Mouse (Mus musculus): ENCODE data around the gene Gm4131. TPM values are rescaled to one million over a fixed set of nuclear protein-coding genes. Genes with fewer than 3 reads are reported as not detected.
"Not testable (repeated sequence)": the region's sequence is repeated elsewhere in the genome, so short reads cannot be mapped to it uniquely, and the experiment has no call there.

Gene Gm4131
- polyA plus RNA-seq (2015; fragmentation: Nextera tagmentation; extraction: Ambion mirVana) = not detected in 2 replicates

DNA sequence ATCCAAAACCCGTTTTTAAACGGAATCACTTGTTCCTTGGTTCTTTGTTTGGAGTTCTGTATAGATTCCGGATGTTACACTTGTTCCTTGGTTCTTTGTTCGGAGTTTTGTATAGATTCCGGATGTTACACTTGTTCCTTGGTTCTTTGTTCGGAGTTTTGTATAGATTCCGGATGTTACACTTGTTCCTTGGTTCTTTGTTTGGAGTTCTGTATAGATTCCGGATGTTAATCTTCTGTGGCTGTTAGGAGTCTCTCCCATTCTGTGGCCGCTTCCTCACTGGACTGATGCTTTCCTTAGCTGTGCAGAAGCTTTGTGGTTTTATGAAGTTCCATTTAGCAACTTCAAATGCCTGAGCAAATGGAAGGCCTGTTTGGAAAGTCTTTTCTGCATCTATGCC lies at the start of gene Gm4131:
Gm4131 (minus strand) TSS at position 101 of the 400 bp plus-strand sequence.
- H3K36me3 ChIP-seq (ENCODE audit: control insufficient read depth, insufficient read depth, low read length); ATAC-seq (ENCODE audit: low FRiP score, low TSS enrichment): not testable (repeated sequence)
- 87% methylated on average over 9 of the region's 9 CpGs for WGBS

DNA sequence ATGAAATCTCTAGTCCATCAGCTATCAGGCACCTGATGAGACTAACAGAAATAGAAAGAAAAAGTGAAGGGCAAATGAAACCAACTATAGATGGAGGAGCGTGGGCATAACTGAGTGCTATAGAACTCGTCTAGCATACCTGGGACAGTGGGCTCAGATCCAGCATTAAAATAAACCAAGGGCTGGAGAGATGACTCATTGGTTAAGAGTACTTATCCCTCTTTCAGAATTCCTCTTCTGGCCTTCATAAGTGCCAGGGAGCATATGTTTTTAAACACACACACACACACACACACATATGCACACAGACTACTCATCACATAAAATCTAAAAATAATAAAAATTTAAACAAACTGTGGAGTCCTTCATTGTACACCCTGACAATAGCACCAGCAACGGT lies 43.2 kb upstream of the Gm4131 start:
- Histone ChIP-seq H3K27ac (replicated peaks) (no peak overlapping the region), H3K4me3 (ENCODE audit: low read depth, low read length) (no peak overlapping the region), H3K4me1 (replicated peaks; ENCODE audit: control insufficient read depth, insufficient read depth) (no peaks in the 10 kb centered on the region), H3K9ac (ENCODE audit: low read length) (no peak overlapping the region), H3K4me2 (replicated peaks; ENCODE audit: low read depth) (no peak overlapping the region), H3K27me3 (ENCODE audit: control insufficient read depth, insufficient read depth, low read length) (no peaks in the 10 kb centered on the region), H3K9me3 (ENCODE audit: control insufficient read depth, low read length) (no peaks in the 10 kb centered on the region), H3K36me3 (ENCODE audit: control insufficient read depth, insufficient read depth, low read length) (no peaks in the 10 kb centered on the region)
- ATAC-seq (ENCODE audit: low FRiP score, low TSS enrichment) (no peak), DNase-seq (ENCODE audit: low spot score) (no peak)
- TF ChIP-seq EP300 (optimal IDR thresholded peaks at IDR 0.05) = no peak
- TF ChIP-seq CTCF (IDR thresholded peaks at IDR 0.05; ENCODE audit: low read depth) = no peak
- WGBS = 52% methylated on average over 3 of the region's 3 CpGs

More for the DNA sequence above, at the start of gene Gm4131:
- not testable (repeated sequence) for DNase-seq (ENCODE audit: low spot score); H3K27ac ChIP-seq (replicated peaks); H3K4me2 ChIP-seq (replicated peaks; ENCODE audit: low read depth); H3K27me3 ChIP-seq (ENCODE audit: control insufficient read depth, insufficient read depth, low read length); H3K4me3 ChIP-seq (ENCODE audit: low read depth, low read length); H3K9me3 ChIP-seq (ENCODE audit: control insufficient read depth, low read length); H3K9ac ChIP-seq (ENCODE audit: low read length); H3K4me1 ChIP-seq (replicated peaks; ENCODE audit: control insufficient read depth, insufficient read depth)

DNA sequence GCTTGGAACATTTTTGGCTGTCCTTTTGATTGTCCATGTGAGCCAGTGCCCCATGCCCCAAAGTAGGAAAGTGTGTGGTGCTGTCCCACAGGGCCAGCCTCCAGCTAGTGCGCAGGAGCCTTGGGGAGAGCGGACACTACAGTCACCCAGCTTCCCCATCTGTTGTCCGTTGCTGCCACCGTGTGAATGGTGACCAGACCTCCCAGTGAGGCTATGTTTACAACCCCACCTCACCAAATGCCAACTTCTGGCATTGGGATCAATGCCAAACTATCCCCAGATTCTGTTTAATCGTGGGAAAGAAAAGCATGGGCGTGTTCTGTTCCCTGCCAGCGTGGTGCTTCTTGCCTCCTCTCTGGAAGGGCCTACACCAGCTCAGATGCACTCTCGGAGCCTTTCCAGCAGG lies 41.1 kb upstream of the Gm4131 start:
- Histone ChIP-seq H3K36me3 (ENCODE audit: control insufficient read depth, insufficient read depth, low read length) (no peaks in the 10 kb centered on the region), H3K9me3 (ENCODE audit: control insufficient read depth, low read length) (no peaks in the 10 kb centered on the region), H3K4me3 (ENCODE audit: low read depth, low read length) (no peak overlapping the region), H3K4me2 (replicated peaks; ENCODE audit: low read depth) (no peak overlapping the region), H3K9ac (ENCODE audit: low read length) (no peak overlapping the region), H3K27ac (replicated peaks) (no peak overlapping the region), H3K27me3 (ENCODE audit: control insufficient read depth, insufficient read depth, low read length) (no peaks in the 10 kb centered on the region), H3K4me1 (replicated peaks; ENCODE audit: control insufficient read depth, insufficient read depth) (no peaks in the 10 kb centered on the region)
- ATAC-seq (ENCODE audit: low FRiP score, low TSS enrichment) = no peak
- DNase-seq (ENCODE audit: low spot score) = no peak
- TF ChIP-seq EP300 (optimal IDR thresholded peaks at IDR 0.05) (no peak), CTCF (IDR thresholded peaks at IDR 0.05; ENCODE audit: low read depth) (peak; percentile 52)
- 61% methylated on average over 8 of the region's 8 CpGs for WGBS

DNA sequence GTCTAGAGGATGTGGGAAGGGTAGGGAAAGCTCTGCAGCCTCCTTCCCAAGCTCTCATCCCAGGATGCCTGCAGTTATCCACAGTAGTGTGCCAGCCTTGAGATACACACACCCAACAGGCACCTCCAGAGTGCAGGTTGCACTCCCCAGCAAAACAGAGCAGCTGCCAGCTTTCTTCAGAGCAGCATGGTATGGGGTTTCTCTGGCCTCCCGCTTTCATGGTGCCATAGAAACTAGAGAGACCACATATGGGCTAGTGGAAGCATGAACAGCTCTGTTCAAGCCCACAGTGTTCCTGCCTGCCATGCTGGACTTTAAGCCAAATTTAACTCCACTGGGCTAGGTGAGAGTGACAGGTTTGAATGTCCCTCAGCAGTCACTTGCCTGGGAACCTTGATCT lies 36.1 kb upstream of the Gm4131 start:
- no peak overlapping the region for H3K4me3 ChIP-seq (ENCODE audit: low read depth, low read length)
- no peak overlapping the region for H3K9ac ChIP-seq (ENCODE audit: low read length)
- 95% methylated on average over 1 of the region's 1 CpGs for WGBS
- H3K27ac ChIP-seq (replicated peaks) = peak overlapping the region; percentile 35; the same call in 1 of the 2 replicates
- no peaks in the 10 kb centered on the region for H3K9me3 ChIP-seq (ENCODE audit: control insufficient read depth, low read length)
- no peak for TF ChIP-seq EP300 (optimal IDR thresholded peaks at IDR 0.05)
- no peak for ATAC-seq (ENCODE audit: low FRiP score, low TSS enrichment)
- no peak for DNase-seq (ENCODE audit: low spot score)
- no peaks in the 10 kb centered on the region for H3K4me1 ChIP-seq (replicated peaks; ENCODE audit: control insufficient read depth, insufficient read depth)
- no peak overlapping the region for H3K4me2 ChIP-seq (replicated peaks; ENCODE audit: low read depth)
- no peaks in the 10 kb centered on the region for H3K27me3 ChIP-seq (ENCODE audit: control insufficient read depth, insufficient read depth, low read length)
- H3K36me3 ChIP-seq (ENCODE audit: control insufficient read depth, insufficient read depth, low read length) = no peaks in the 10 kb centered on the region

DNA sequence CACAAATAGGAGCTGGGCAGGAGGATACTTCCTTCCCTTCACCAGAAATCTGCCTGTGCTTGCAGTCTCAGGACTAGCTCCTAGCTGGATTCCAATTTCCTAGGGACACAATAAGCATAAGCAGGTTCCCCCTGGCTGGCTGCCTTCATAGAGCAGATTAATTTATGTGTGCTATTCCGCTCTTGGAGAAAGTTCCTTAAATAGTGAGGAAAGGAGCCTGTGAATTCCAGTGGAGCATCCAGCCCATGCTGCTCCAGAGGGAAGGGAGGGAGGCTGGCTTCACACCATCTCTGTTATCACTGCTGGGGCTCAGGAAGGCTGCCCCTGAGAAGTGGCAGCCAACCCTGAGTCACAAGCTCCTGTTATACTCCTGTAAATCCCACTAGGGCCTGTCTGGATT lies 35.5 kb upstream of the Gm4131 start:
- DNase-seq (ENCODE audit: low spot score) (no peak), ATAC-seq (ENCODE audit: low FRiP score, low TSS enrichment) (no peak)
- no peak overlapping the region for H3K4me3 ChIP-seq (ENCODE audit: low read depth, low read length)
- H3K36me3 ChIP-seq (ENCODE audit: control insufficient read depth, insufficient read depth, low read length) = no peaks in the 10 kb centered on the region
- H3K4me2 ChIP-seq (replicated peaks; ENCODE audit: low read depth) = no peak overlapping the region
- no peaks in the 10 kb centered on the region for H3K4me1 ChIP-seq (replicated peaks; ENCODE audit: control insufficient read depth, insufficient read depth)
- no peak for TF ChIP-seq EP300 (optimal IDR thresholded peaks at IDR 0.05)
- TF ChIP-seq CTCF (IDR thresholded peaks at IDR 0.05; ENCODE audit: low read depth) = no peak
- peak overlapping the region; percentile 35 for H3K27ac ChIP-seq (replicated peaks)
- WGBS = 40% methylated on average over 1 of the region's 1 CpGs
- no peaks in the 10 kb centered on the region for H3K9me3 ChIP-seq (ENCODE audit: control insufficient read depth, low read length)
- H3K27me3 ChIP-seq (ENCODE audit: control insufficient read depth, insufficient read depth, low read length) = no peaks in the 10 kb centered on the region
- H3K9ac ChIP-seq (ENCODE audit: low read length) = no peak overlapping the region

DNA sequence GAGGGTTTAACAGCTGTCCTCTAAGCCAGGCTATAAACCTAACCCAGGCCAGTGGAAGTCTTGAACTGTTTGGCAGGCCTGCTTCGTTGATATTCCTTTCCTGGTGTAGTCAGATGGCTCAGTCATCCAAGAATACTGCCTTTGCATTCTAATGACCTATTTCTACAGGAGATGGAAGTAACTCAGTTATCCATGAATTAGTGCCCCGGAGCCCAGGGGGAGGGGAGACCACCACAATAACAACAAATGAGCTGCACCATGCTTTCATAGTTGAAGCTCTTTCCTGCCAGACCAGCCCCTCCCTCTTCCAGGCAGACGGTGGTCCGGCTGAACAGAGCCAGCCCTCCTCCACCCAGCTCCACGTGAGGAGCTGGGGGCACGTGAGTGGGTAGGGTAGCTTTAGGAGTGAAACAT lies 33.4 kb upstream of the Gm4131 start:
- Histone ChIP-seq H3K4me1 (replicated peaks; ENCODE audit: control insufficient read depth, insufficient read depth) (no peaks in the 10 kb centered on the region), H3K27me3 (ENCODE audit: control insufficient read depth, insufficient read depth, low read length) (no peaks in the 10 kb centered on the region), H3K4me2 (replicated peaks; ENCODE audit: low read depth) (no peak overlapping the region), H3K4me3 (ENCODE audit: low read depth, low read length) (no peak overlapping the region), H3K9me3 (ENCODE audit: control insufficient read depth, low read length) (no peaks in the 10 kb centered on the region), H3K9ac (ENCODE audit: low read length) (no peak overlapping the region), H3K36me3 (ENCODE audit: control insufficient read depth, insufficient read depth, low read length) (no peaks in the 10 kb centered on the region), H3K27ac (replicated peaks) (no peak overlapping the region)
- 84% methylated on average over 6 of the region's 6 CpGs for WGBS
- TF ChIP-seq EP300 (optimal IDR thresholded peaks at IDR 0.05) (no peak), CTCF (IDR thresholded peaks at IDR 0.05; ENCODE audit: low read depth) (no peak)
- DNase-seq (ENCODE audit: low spot score) = no peak
- ATAC-seq (ENCODE audit: low FRiP score, low TSS enrichment) = no peak

All from stomach, postnatal 0 days (tissue).